Mouse (Mus musculus) hindbrain, embryonic 11.5 days (tissue): ENCODE measurements at regions not wholly inside any gene's neighbourhood (a gene's known extent, or its start where the extent isn't known, plus 50 kb on each side); places are given as distances from the start of the nearest gene placed in this dataset.

Source experiments
- ATAC-seq: fragments of 200-750 bp; cut with Nextera tagmentation; 2 replicates; pipeline ENCODE4 v1.8.0; 2017; ENCODE audit warnings: mild to moderate bottlenecking, moderate TSS enrichment, moderate library complexity; ENCODE audit not compliant: low FRiP score
- DNase-seq: peaks from one replicate; pipeline ENCODE4 v3.0.0-alpha.2; 2015; ENCODE audit warnings: low spot score
- H3K27ac ChIP-seq: fragments of 300-500 bp; sonication (generic); 2 replicates; pipeline ENCODE4 v1.5.1; 2014; ENCODE audit warnings: mild to moderate bottlenecking, low read depth, low read length
- H3K27me3 ChIP-seq: fragments of 300-500 bp; sonication (generic); 2 replicates; pipeline ENCODE4 v1.6.1; 2014; ENCODE audit warnings: mild to moderate bottlenecking, low read length, moderate library complexity, mixed read lengths; ENCODE audit not compliant: control insufficient read depth, insufficient read depth
- H3K36me3 ChIP-seq: fragments of 300-500 bp; sonication (generic); 2 replicates; pipeline ENCODE4 v1.6.1; 2014; ENCODE audit warnings: mild to moderate bottlenecking, low read length, moderate library complexity, mixed read lengths; ENCODE audit not compliant: control insufficient read depth, insufficient read depth
- H3K4me1 ChIP-seq: fragments of 300-500 bp; sonication (generic); replicated peaks from 2 replicates; pipeline ENCODE4 v1.6.1; 2014; ENCODE audit warnings: low read length, mixed read lengths; ENCODE audit not compliant: control insufficient read depth, insufficient read depth
- H3K4me2 ChIP-seq: fragments of 300-500 bp; sonication (generic); replicated peaks from 2 replicates; pipeline ENCODE4 v1.6.1; 2014; ENCODE audit warnings: mild to moderate bottlenecking, low read depth, low read length
- H3K4me3 ChIP-seq: fragments of 300-500 bp; sonication (generic); 2 replicates; pipeline ENCODE4 v1.5.1; 2014; ENCODE audit warnings: low read depth, low read length
- H3K9ac ChIP-seq: fragments of 300-500 bp; sonication (generic); 2 replicates; pipeline ENCODE4 v1.6.1; 2014; ENCODE audit warnings: low read depth, low read length
- H3K9me3 ChIP-seq: fragments of 300-500 bp; sonication (generic); 2 replicates; pipeline ENCODE4 v1.6.1; 2016; ENCODE audit warnings: low read length; ENCODE audit not compliant: control insufficient read depth
- WGBS: fragments of 180-500 bp; shearing (Covaris S2); extraction: QIAGEN DNeasy Blood & Tissue Kit; methylation state at CpG from one replicate; pipeline ENCODE4 v1.1.7; 2014; 5-methylcytosine and 5-hydroxymethylcytosine counted together

DNA sequence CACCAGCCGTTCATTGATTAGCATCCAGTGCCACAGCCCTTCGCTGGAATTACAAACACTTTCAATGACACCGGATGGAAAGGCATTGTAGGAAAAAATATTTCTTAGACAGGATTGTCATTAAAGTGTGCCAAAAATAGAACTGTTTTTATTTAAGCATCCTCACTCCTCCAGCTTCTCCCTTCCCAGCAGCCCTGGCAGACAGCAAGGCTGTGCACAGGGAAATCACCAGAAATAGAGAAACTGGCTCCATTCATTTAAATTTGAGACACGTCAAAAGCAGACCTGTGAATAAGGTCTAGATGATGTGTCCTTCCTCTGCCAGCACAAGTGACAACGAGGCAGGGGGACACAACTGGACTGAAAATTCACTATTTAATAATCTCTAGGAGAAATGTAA, 88.5 kb upstream of the Ankrd1 start:
- Histone ChIP-seq H3K4me1 (0 out of 2 replicates have a peak, but pooled peaks cover 2% of the 10 kb centered on the region), H3K4me3 (no peak overlapping the region), H3K27ac (no peak overlapping the region), H3K4me2 (no peak overlapping the region), H3K36me3 (no peaks in the 10 kb centered on the region), H3K27me3 (no peaks in the 10 kb centered on the region), H3K9ac (no peak overlapping the region), H3K9me3 (no peaks in the 10 kb centered on the region)
- DNase-seq, result no peak
- WGBS, result 83% methylated on average over 5 of the region's 5 CpGs
- ATAC-seq, result no peak

GRCm38 (mm10) chr19:36213461-36213860, 93.6 kb upstream of the Ankrd1 start:
- no peak overlapping the region for H3K4me3 ChIP-seq
- peak; percentile 39 for ATAC-seq
- H3K9ac ChIP-seq, result no peak overlapping the region
- H3K27ac ChIP-seq, result no peak overlapping the region
- no peaks in the 10 kb centered on the region for H3K36me3 ChIP-seq
- no peaks in the 10 kb centered on the region for H3K27me3 ChIP-seq
- no peaks in the 10 kb centered on the region for H3K9me3 ChIP-seq
- WGBS, result 24% methylated on average over 8 of the region's 8 CpGs
- DNase-seq, result peak; percentile 42
- H3K4me2 ChIP-seq, result no peak overlapping the region
- H3K4me1 ChIP-seq, result 0 out of 2 replicates have a peak, but pooled peaks cover 2% of the 10 kb centered on the region

DNA sequence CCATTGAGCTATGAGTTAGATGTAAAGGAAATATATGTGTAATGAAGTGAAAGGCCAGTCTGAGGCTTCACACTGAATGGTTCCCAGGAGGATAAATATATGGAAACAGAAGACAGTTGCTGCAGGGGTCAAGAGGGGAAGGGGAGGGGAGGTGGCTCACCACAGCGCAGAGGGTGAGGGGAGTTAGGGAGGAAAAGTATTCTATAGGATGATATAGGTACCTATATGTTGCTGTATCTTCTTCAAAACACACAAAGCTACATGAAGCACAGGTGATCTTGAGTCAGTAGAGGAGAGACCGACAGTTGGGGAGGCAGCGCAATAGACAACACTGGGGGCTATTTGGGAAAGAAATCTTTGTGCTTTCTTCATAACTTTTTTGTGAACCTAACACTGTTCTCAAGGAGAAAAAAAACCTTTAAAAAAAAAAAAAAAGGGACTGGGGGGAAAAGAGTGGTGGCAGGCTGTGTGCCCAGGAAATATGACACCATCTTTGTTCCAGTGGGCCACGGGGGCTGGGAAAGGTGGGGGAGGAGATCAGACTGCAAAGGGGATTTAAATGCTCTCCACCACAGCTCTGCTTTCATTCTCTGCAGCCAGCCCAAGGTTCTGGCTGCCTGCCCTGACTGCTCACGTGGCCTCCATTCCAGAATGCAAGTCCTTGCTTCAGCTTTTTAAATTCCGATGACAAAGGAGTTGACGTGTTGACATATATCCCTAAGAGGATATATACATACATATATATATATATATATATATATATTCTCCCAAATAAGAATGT, 94.5 kb upstream of the Ankrd1 start:
- H3K4me1 ChIP-seq, result 0 out of 2 replicates have a peak, but pooled peaks cover 2% of the 10 kb centered on the region
- no peak overlapping the region for H3K4me2 ChIP-seq
- DNase-seq (peak; percentile 38), ATAC-seq (peak; percentile 73)
- no peaks in the 10 kb centered on the region for H3K9me3 ChIP-seq
- WGBS, result 28% methylated on average over 7 of the region's 7 CpGs
- H3K36me3 ChIP-seq, result no peaks in the 10 kb centered on the region
- H3K27me3 ChIP-seq, result no peaks in the 10 kb centered on the region
- no peak overlapping the region for H3K4me3 ChIP-seq
- no peak overlapping the region for H3K9ac ChIP-seq
- H3K27ac ChIP-seq, result 0 out of 2 replicates have a peak overlapping the region, but pooled peaks have one; percentile 4

GRCm38 (mm10) chr19:36217177-36217576, 97.3 kb upstream of the Ankrd1 start:
- Histone ChIP-seq H3K9me3 (no peaks in the 10 kb centered on the region), H3K9ac (no peak overlapping the region), H3K4me2 (no peak overlapping the region), H3K27me3 (no peaks in the 10 kb centered on the region), H3K4me3 (no peak overlapping the region), H3K4me1 (0 out of 2 replicates have a peak, but pooled peaks cover 2% of the 10 kb centered on the region), H3K27ac (no peak overlapping the region), H3K36me3 (no peaks in the 10 kb centered on the region)
- 94% methylated on average over 5 of the region's 5 CpGs for WGBS
- ATAC-seq, result no peak
- no peak for DNase-seq

GRCm38 (mm10) chr19:36217605-36218004, 97.7 kb upstream of the Ankrd1 start:
- Histone ChIP-seq H3K9ac (no peak overlapping the region), H3K9me3 (no peaks in the 10 kb centered on the region), H3K4me1 (0 out of 2 replicates have a peak, but pooled peaks cover 2% of the 10 kb centered on the region), H3K27ac (no peak overlapping the region), H3K27me3 (no peaks in the 10 kb centered on the region), H3K4me2 (no peak overlapping the region), H3K4me3 (no peak overlapping the region), H3K36me3 (no peaks in the 10 kb centered on the region)
- ATAC-seq, result no peak
- WGBS, result 74% methylated on average over 5 of the region's 5 CpGs
- DNase-seq, result no peak

GRCm38 (mm10) chr19:36218921-36219320, 99.0 kb upstream of the Ankrd1 start:
- ATAC-seq (no peak), DNase-seq (no peak)
- no peaks in the 10 kb centered on the region for H3K9me3 ChIP-seq
- no peaks in the 10 kb centered on the region for H3K27me3 ChIP-seq
- H3K36me3 ChIP-seq, result no peaks in the 10 kb centered on the region
- no peak overlapping the region for H3K4me3 ChIP-seq
- H3K4me2 ChIP-seq, result no peak overlapping the region
- WGBS, result 87% methylated on average over 5 of the region's 5 CpGs
- H3K27ac ChIP-seq, result no peak overlapping the region
- H3K9ac ChIP-seq, result no peak overlapping the region
- no peaks in the 10 kb centered on the region for H3K4me1 ChIP-seq

- H3K4me3 ChIP-seq, result no peak overlapping the region
- 80% methylated on average over 2 of the region's 2 CpGs for WGBS
Observed at GRCm38 (mm10) chr19:36221104-36221503, 101.2 kb upstream of the Ankrd1 start.

GRCm38 (mm10) chr19:36221596-36221995, 101.7 kb upstream of the Ankrd1 start:
- no peak for ATAC-seq

More at GRCm38 (mm10) chr19:36221104-36221503, 101.2 kb upstream of the Ankrd1 start:
- DNase-seq (no peak), ATAC-seq (no peak)
- H3K9me3 ChIP-seq, result no peaks in the 10 kb centered on the region
- no peak overlapping the region for H3K27ac ChIP-seq
- no peaks in the 10 kb centered on the region for H3K27me3 ChIP-seq
- no peaks in the 10 kb centered on the region for H3K36me3 ChIP-seq
- H3K9ac ChIP-seq, result no peak overlapping the region
- H3K4me1 ChIP-seq, result no peaks in the 10 kb centered on the region
- no peak overlapping the region for H3K4me2 ChIP-seq

DNA sequence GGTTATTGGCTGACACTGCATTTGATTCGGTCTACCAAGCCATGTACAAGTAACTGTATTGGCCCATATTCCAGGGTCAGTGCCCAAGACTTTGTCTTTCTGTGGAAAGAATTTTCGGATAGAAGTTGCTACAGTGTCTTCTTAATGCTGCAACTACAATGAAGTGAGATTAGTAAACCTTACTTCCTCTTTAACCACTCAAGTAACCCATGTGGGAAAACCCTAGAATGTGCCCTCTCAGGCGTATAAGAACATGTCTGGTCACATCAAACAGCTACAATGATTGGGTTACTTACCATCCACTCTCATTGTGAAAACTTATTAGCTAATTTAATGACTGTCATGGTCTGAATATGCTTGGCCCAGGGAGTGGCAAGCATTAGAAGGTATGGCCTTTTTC, 102.3 kb upstream of the Ankrd1 start:
- Histone ChIP-seq H3K4me3 (no peak overlapping the region), H3K4me2 (no peak overlapping the region), H3K36me3 (no peaks in the 10 kb centered on the region), H3K27me3 (no peaks in the 10 kb centered on the region), H3K9me3 (no peaks in the 10 kb centered on the region), H3K9ac (no peak overlapping the region), H3K27ac (no peak overlapping the region), H3K4me1 (no peaks in the 10 kb centered on the region)
- ATAC-seq, result no peak
- DNase-seq, result no peak
- WGBS, result 86% methylated on average over 3 of the region's 3 CpGs

More at GRCm38 (mm10) chr19:36221596-36221995, 101.7 kb upstream of the Ankrd1 start:
- Histone ChIP-seq H3K4me3 (no peak overlapping the region), H3K27ac (no peak overlapping the region), H3K36me3 (no peaks in the 10 kb centered on the region), H3K27me3 (no peaks in the 10 kb centered on the region), H3K9me3 (no peaks in the 10 kb centered on the region), H3K4me2 (no peak overlapping the region), H3K9ac (no peak overlapping the region), H3K4me1 (no peaks in the 10 kb centered on the region)
- DNase-seq, result no peak
